Mouse (Mus musculus): ENCODE measurements at regions not wholly inside any gene's neighbourhood (a gene's known extent, or its start where the extent isn't known, plus 50 kb on each side); places are given as distances from the start of the nearest gene placed in this dataset.

GRCm38 (mm10) chr6:31079586-31080259 is 120.8 kb upstream of the Klf14 start:
- TF ChIP-seq POLR2A (IDR thresholded peaks at IDR 0.05; ENCODE audit: extremely low read depth, insufficient read depth, low read length) (no peak), CTCF (IDR thresholded peaks at IDR 0.05; ENCODE audit: extremely low read depth, insufficient read depth, low read length) (no peak)
- Histone ChIP-seq H3K4me3 (ENCODE audit: insufficient read depth, low read length) (no peak overlapping the region), H3K4me1 (ENCODE audit: control insufficient read depth, insufficient read depth, low read length) (peaks cover 34% of the 10 kb centered on the region), H3K27ac (ENCODE audit: insufficient read depth, low read length) (no peak overlapping the region)

- H3K4me1 ChIP-seq (ENCODE audit: control insufficient read depth, insufficient read depth, low read length): peaks cover 34% of the 10 kb centered on the region
- no peak overlapping the region for H3K27ac ChIP-seq (ENCODE audit: insufficient read depth, low read length)
- no peak overlapping the region for H3K4me3 ChIP-seq (ENCODE audit: insufficient read depth, low read length)
- TF ChIP-seq POLR2A (IDR thresholded peaks at IDR 0.05; ENCODE audit: extremely low read depth, insufficient read depth, low read length): no peak
- TF ChIP-seq CTCF (IDR thresholded peaks at IDR 0.05; ENCODE audit: extremely low read depth, insufficient read depth, low read length): no peak
Observed at GRCm38 (mm10) chr6:31080279-31080678, 121.4 kb upstream of the Klf14 start.

GRCm38 (mm10) chr6:31080691-31081090 is 121.8 kb upstream of the Klf14 start:
- H3K4me3 ChIP-seq (ENCODE audit: insufficient read depth, low read length): no peak overlapping the region
- peaks cover 34% of the 10 kb centered on the region for H3K4me1 ChIP-seq (ENCODE audit: control insufficient read depth, insufficient read depth, low read length)
- H3K27ac ChIP-seq (ENCODE audit: insufficient read depth, low read length): no peak overlapping the region
- TF ChIP-seq POLR2A (IDR thresholded peaks at IDR 0.05; ENCODE audit: extremely low read depth, insufficient read depth, low read length): no peak
- no peak for TF ChIP-seq CTCF (IDR thresholded peaks at IDR 0.05; ENCODE audit: extremely low read depth, insufficient read depth, low read length)

- Histone ChIP-seq H3K4me1 (ENCODE audit: control insufficient read depth, insufficient read depth, low read length) (peaks cover 37% of the 10 kb centered on the region), H3K4me3 (ENCODE audit: insufficient read depth, low read length) (no peak overlapping the region), H3K27ac (ENCODE audit: insufficient read depth, low read length) (no peak overlapping the region)
- no peak for TF ChIP-seq CTCF (IDR thresholded peaks at IDR 0.05; ENCODE audit: extremely low read depth, insufficient read depth, low read length)
- no peak for TF ChIP-seq POLR2A (IDR thresholded peaks at IDR 0.05; ENCODE audit: extremely low read depth, insufficient read depth, low read length)
Observed at GRCm38 (mm10) chr6:31081238-31081637, 122.4 kb upstream of the Klf14 start.

DNA sequence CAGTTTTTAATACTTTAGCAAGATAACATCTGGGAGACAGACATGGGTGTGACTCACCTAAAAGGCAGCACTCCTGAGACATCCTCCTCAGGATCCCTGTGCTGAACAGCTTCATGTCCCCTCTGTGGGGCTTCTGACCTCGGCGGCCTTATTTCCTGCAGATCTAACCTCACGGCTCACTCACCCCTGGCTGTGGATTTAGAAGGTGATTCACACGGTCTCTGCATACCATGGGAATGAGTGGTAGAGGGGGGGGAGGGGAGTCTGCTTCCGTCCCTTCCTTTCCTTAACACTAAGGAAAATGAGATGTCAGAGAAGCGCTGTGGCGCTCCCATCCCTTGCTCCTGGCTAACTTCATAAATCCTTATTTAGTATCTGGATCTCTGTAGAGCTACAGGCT is 123.1 kb upstream of the Klf14 start:
- TF ChIP-seq POLR2A (IDR thresholded peaks at IDR 0.05; ENCODE audit: extremely low read depth, insufficient read depth, low read length) (no peak), CTCF (IDR thresholded peaks at IDR 0.05; ENCODE audit: extremely low read depth, insufficient read depth, low read length) (no peak)
- Histone ChIP-seq H3K27ac (ENCODE audit: insufficient read depth, low read length) (no peak overlapping the region), H3K4me1 (ENCODE audit: control insufficient read depth, insufficient read depth, low read length) (peaks cover 35% of the 10 kb centered on the region)

GRCm38 (mm10) chr6:31082613-31083470 is 124.0 kb upstream of the Klf14 start:
- TF ChIP-seq POLR2A (IDR thresholded peaks at IDR 0.05; ENCODE audit: extremely low read depth, insufficient read depth, low read length) (no peak), CTCF (IDR thresholded peaks at IDR 0.05; ENCODE audit: extremely low read depth, insufficient read depth, low read length) (no peak)

More for the DNA sequence above, 123.1 kb upstream of the Klf14 start:
- H3K4me3 ChIP-seq (ENCODE audit: insufficient read depth, low read length): no peak overlapping the region

DNA sequence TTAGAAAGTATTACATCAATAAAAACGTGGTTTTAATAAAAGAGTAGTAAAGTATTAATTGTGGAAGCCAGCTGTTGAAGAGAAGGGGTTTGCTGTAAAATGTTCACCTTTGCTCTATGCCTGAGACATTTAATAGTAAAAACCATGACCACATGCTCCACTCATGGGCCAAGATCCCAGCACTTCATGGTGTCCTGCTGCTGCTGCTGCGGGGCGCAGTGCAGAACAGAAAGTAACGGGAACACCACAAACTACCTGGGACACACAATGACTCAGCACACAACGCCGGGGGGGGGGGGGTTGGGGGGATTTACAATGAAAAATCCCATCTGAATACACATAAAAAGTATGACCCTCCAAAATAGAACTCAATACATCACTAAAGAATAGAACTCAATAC is 124.8 kb upstream of the Klf14 start:
- peaks cover 34% of the 10 kb centered on the region for H3K4me1 ChIP-seq (ENCODE audit: control insufficient read depth, insufficient read depth, low read length)
- H3K27ac ChIP-seq (ENCODE audit: insufficient read depth, low read length): no peak overlapping the region
- no peak for TF ChIP-seq POLR2A (IDR thresholded peaks at IDR 0.05; ENCODE audit: extremely low read depth, insufficient read depth, low read length)
- TF ChIP-seq CTCF (IDR thresholded peaks at IDR 0.05; ENCODE audit: extremely low read depth, insufficient read depth, low read length): no peak
- H3K4me3 ChIP-seq (ENCODE audit: insufficient read depth, low read length): no peak overlapping the region

More at GRCm38 (mm10) chr6:31082613-31083470, 124.0 kb upstream of the Klf14 start:
- no peak overlapping the region for H3K27ac ChIP-seq (ENCODE audit: insufficient read depth, low read length)
- H3K4me1 ChIP-seq (ENCODE audit: control insufficient read depth, insufficient read depth, low read length): peaks cover 32% of the 10 kb centered on the region
- no peak overlapping the region for H3K4me3 ChIP-seq (ENCODE audit: insufficient read depth, low read length)

GRCm38 (mm10) chr6:31085063-31085759 is 126.3 kb upstream of the Klf14 start:
- Histone ChIP-seq H3K4me3 (ENCODE audit: insufficient read depth, low read length) (no peak overlapping the region), H3K27ac (ENCODE audit: insufficient read depth, low read length) (no peak overlapping the region), H3K4me1 (ENCODE audit: control insufficient read depth, insufficient read depth, low read length) (peaks cover 39% of the 10 kb centered on the region)
- TF ChIP-seq POLR2A (IDR thresholded peaks at IDR 0.05; ENCODE audit: extremely low read depth, insufficient read depth, low read length) (no peak), CTCF (IDR thresholded peaks at IDR 0.05; ENCODE audit: extremely low read depth, insufficient read depth, low read length) (no peak)

GRCm38 (mm10) chr6:31085760-31086108 is 126.9 kb upstream of the Klf14 start:
- no peak overlapping the region for H3K27ac ChIP-seq (ENCODE audit: insufficient read depth, low read length)
- TF ChIP-seq CTCF (IDR thresholded peaks at IDR 0.05; ENCODE audit: extremely low read depth, insufficient read depth, low read length): no peak
- TF ChIP-seq POLR2A (IDR thresholded peaks at IDR 0.05; ENCODE audit: extremely low read depth, insufficient read depth, low read length): no peak
- H3K4me3 ChIP-seq (ENCODE audit: insufficient read depth, low read length): no peak overlapping the region
- peaks cover 36% of the 10 kb centered on the region for H3K4me1 ChIP-seq (ENCODE audit: control insufficient read depth, insufficient read depth, low read length)

Measured in cortical plate, adult 2 months (tissue).